Mouse (Mus musculus) erythroblast, embryonic 14.5 days (primary cell): ENCODE measurements around the gene Cd34.

Experiments
- GATA1 ChIP-seq: IDR thresholded peaks from 2 replicates; pipeline ENCODE4 v1.6.1; 2012; ENCODE audit warnings: low read length, inconsistent platforms, mixed read lengths
- TAL1 ChIP-seq: IDR thresholded peaks from 3 replicates; pipeline ENCODE4 v1.6.1; 2012; ENCODE audit warnings: low read length, inconsistent platforms, mixed read lengths

- no peak for TF ChIP-seq GATA1
- no peak for TF ChIP-seq TAL1
Observed at GRCm38 (mm10) chr1:194977371-194977761, 38.7 kb downstream of the Cd34 start.
